Mouse (Mus musculus): ENCODE measurements at regions not wholly inside any gene's neighbourhood (a gene's known extent, or its start where the extent isn't known, plus 50 kb on each side); places are given as distances from the start of the nearest gene placed in this dataset.

- H3K4me3 ChIP-seq (ENCODE audit: insufficient read depth, low read depth, low read length), result no peak overlapping the region
- no peaks in the 10 kb centered on the region for H3K27me3 ChIP-seq (ENCODE audit: control insufficient read depth, insufficient read depth, low read length)
- H3K79me2 ChIP-seq (ENCODE audit: control insufficient read depth, insufficient read depth, low read length), result no peaks in the 10 kb centered on the region
- WGBS, result 33% methylated on average over 3 of the region's 3 CpGs
- DNase-seq (ENCODE audit: extremely low read depth, low read depth, low spot score), result no peak
- H3K4me1 ChIP-seq (ENCODE audit: control insufficient read depth, insufficient read depth, low read length), result no peaks in the 10 kb centered on the region
- no peak overlapping the region for H3K9ac ChIP-seq (ENCODE audit: low read depth, low read length)
- no peak overlapping the region for H3K27ac ChIP-seq (replicated peaks; ENCODE audit: insufficient read depth, low read depth, low read length)
- no peak for TF ChIP-seq POLR2A (IDR thresholded peaks at IDR 0.05; ENCODE audit: extremely low read depth, insufficient read depth, low read length)
- TF ChIP-seq CTCF (IDR thresholded peaks at IDR 0.05; ENCODE audit: low read depth, low read length), result no peak
- H3K36me3 ChIP-seq (ENCODE audit: control insufficient read depth, insufficient read depth, low read length), result no peaks in the 10 kb centered on the region
These were observed 619.3 kb downstream of the Slc22a22 start for GRCm38 (mm10) chr15:56858134-56858533.

- no peaks in the 10 kb centered on the region for H3K36me3 ChIP-seq (ENCODE audit: control insufficient read depth, insufficient read depth, low read length)
- H3K4me1 ChIP-seq (ENCODE audit: control insufficient read depth, insufficient read depth, low read length), result no peaks in the 10 kb centered on the region
- peak; percentile 54 for DNase-seq (ENCODE audit: extremely low read depth, low read depth, low spot score)
- H3K27ac ChIP-seq (replicated peaks; ENCODE audit: insufficient read depth, low read depth, low read length), result no peak overlapping the region
- 13% methylated on average over 2 of the region's 2 CpGs for WGBS
- H3K79me2 ChIP-seq (ENCODE audit: control insufficient read depth, insufficient read depth, low read length), result no peaks in the 10 kb centered on the region
- no peak overlapping the region for H3K4me3 ChIP-seq (ENCODE audit: insufficient read depth, low read depth, low read length)
- no peaks in the 10 kb centered on the region for H3K27me3 ChIP-seq (ENCODE audit: control insufficient read depth, insufficient read depth, low read length)
- TF ChIP-seq POLR2A (IDR thresholded peaks at IDR 0.05; ENCODE audit: extremely low read depth, insufficient read depth, low read length), result no peak
- peak; percentile 61 for TF ChIP-seq CTCF (IDR thresholded peaks at IDR 0.05; ENCODE audit: low read depth, low read length)
- H3K9ac ChIP-seq (ENCODE audit: low read depth, low read length), result no peak overlapping the region
These were observed 621.4 kb downstream of the Slc22a22 start for GRCm38 (mm10) chr15:56856057-56856456.

GRCm38 (mm10) chr15:56853106-56853505, 624.3 kb downstream of the Slc22a22 start:
- Histone ChIP-seq H3K36me3 (ENCODE audit: control insufficient read depth, insufficient read depth, low read length) (no peaks in the 10 kb centered on the region), H3K27me3 (ENCODE audit: control insufficient read depth, insufficient read depth, low read length) (no peaks in the 10 kb centered on the region), H3K4me3 (ENCODE audit: insufficient read depth, low read depth, low read length) (no peak overlapping the region), H3K27ac (replicated peaks; ENCODE audit: insufficient read depth, low read depth, low read length) (no peak overlapping the region), H3K4me1 (ENCODE audit: control insufficient read depth, insufficient read depth, low read length) (no peaks in the 10 kb centered on the region), H3K9ac (ENCODE audit: low read depth, low read length) (no peak overlapping the region), H3K79me2 (ENCODE audit: control insufficient read depth, insufficient read depth, low read length) (no peaks in the 10 kb centered on the region)
- TF ChIP-seq POLR2A (IDR thresholded peaks at IDR 0.05; ENCODE audit: extremely low read depth, insufficient read depth, low read length) (no peak), CTCF (IDR thresholded peaks at IDR 0.05; ENCODE audit: low read depth, low read length) (no peak)
- DNase-seq (ENCODE audit: extremely low read depth, low read depth, low spot score), result no peak
- WGBS, result 74% methylated on average over 5 of the region's 5 CpGs

GRCm38 (mm10) chr15:56847469-56848128, 629.8 kb downstream of the Slc22a22 start:
- no peak overlapping the region for H3K9ac ChIP-seq (ENCODE audit: low read depth, low read length)
- 84% methylated on average over 6 of the region's 6 CpGs for WGBS
- TF ChIP-seq CTCF (IDR thresholded peaks at IDR 0.05; ENCODE audit: low read depth, low read length) (no peak), POLR2A (IDR thresholded peaks at IDR 0.05; ENCODE audit: extremely low read depth, insufficient read depth, low read length) (no peak)
- H3K27ac ChIP-seq (replicated peaks; ENCODE audit: insufficient read depth, low read depth, low read length), result no peak overlapping the region
- DNase-seq (ENCODE audit: extremely low read depth, low read depth, low spot score), result no peak
- no peaks in the 10 kb centered on the region for H3K36me3 ChIP-seq (ENCODE audit: control insufficient read depth, insufficient read depth, low read length)
- H3K27me3 ChIP-seq (ENCODE audit: control insufficient read depth, insufficient read depth, low read length), result no peaks in the 10 kb centered on the region
- H3K79me2 ChIP-seq (ENCODE audit: control insufficient read depth, insufficient read depth, low read length), result no peaks in the 10 kb centered on the region
- H3K4me3 ChIP-seq (ENCODE audit: insufficient read depth, low read depth, low read length), result no peak overlapping the region
- no peaks in the 10 kb centered on the region for H3K4me1 ChIP-seq (ENCODE audit: control insufficient read depth, insufficient read depth, low read length)

GRCm38 (mm10) chr15:56844574-56844973, 632.9 kb downstream of the Slc22a22 start:
- H3K9ac ChIP-seq (ENCODE audit: low read depth, low read length), result no peak overlapping the region
- no peak overlapping the region for H3K27ac ChIP-seq (replicated peaks; ENCODE audit: insufficient read depth, low read depth, low read length)
- H3K4me1 ChIP-seq (ENCODE audit: control insufficient read depth, insufficient read depth, low read length), result no peaks in the 10 kb centered on the region
- H3K36me3 ChIP-seq (ENCODE audit: control insufficient read depth, insufficient read depth, low read length), result no peaks in the 10 kb centered on the region
- 48% methylated on average over 1 of the region's 1 CpGs for WGBS
- no peaks in the 10 kb centered on the region for H3K27me3 ChIP-seq (ENCODE audit: control insufficient read depth, insufficient read depth, low read length)
- no peak overlapping the region for H3K4me3 ChIP-seq (ENCODE audit: insufficient read depth, low read depth, low read length)
- no peak for DNase-seq (ENCODE audit: extremely low read depth, low read depth, low spot score)
- no peaks in the 10 kb centered on the region for H3K79me2 ChIP-seq (ENCODE audit: control insufficient read depth, insufficient read depth, low read length)
- TF ChIP-seq CTCF (IDR thresholded peaks at IDR 0.05; ENCODE audit: low read depth, low read length) (no peak), POLR2A (IDR thresholded peaks at IDR 0.05; ENCODE audit: extremely low read depth, insufficient read depth, low read length) (no peak)

- TF ChIP-seq CTCF (IDR thresholded peaks at IDR 0.05; ENCODE audit: low read depth, low read length) (no peak), POLR2A (IDR thresholded peaks at IDR 0.05; ENCODE audit: extremely low read depth, insufficient read depth, low read length) (no peak)
- H3K27me3 ChIP-seq (ENCODE audit: control insufficient read depth, insufficient read depth, low read length), result no peaks in the 10 kb centered on the region
- no peaks in the 10 kb centered on the region for H3K79me2 ChIP-seq (ENCODE audit: control insufficient read depth, insufficient read depth, low read length)
- H3K9ac ChIP-seq (ENCODE audit: low read depth, low read length), result no peak overlapping the region
- no peak overlapping the region for H3K4me3 ChIP-seq (ENCODE audit: insufficient read depth, low read depth, low read length)
- H3K36me3 ChIP-seq (ENCODE audit: control insufficient read depth, insufficient read depth, low read length), result no peaks in the 10 kb centered on the region
- no peak overlapping the region for H3K27ac ChIP-seq (replicated peaks; ENCODE audit: insufficient read depth, low read depth, low read length)
- DNase-seq (ENCODE audit: extremely low read depth, low read depth, low spot score), result no peak
- no peaks in the 10 kb centered on the region for H3K4me1 ChIP-seq (ENCODE audit: control insufficient read depth, insufficient read depth, low read length)
- WGBS, result 95% methylated on average over 3 of the region's 3 CpGs
These were observed 635.9 kb downstream of the Slc22a22 start for GRCm38 (mm10) chr15:56841516-56841915.
